ENCODE assay signal across 9 mouse cellular contexts in genomic region chr10:95604979-95605613, GRCm38 (mm10). TPM values are rescaled to one million over a fixed set of nuclear protein-coding genes. Genes with fewer than 3 reads are reported as not detected.
DNase-seq lines count a peak whose midpoint lies in the region; ATAC-seq and TF ChIP-seq lines count a peak whose summit lies in the region.
"Had no signal": no experiment of that assay in that cellular context is flagged by ENCODE, and none has a peak within 500 bp of the region (broad histone marks: within the 10 kb centered on the region; RNA-seq: fewer than 3 reads in every experiment).

No protein-coding gene starts in this region.

- no peak overlapping the region for H3K4me3 ChIP-seq in lung, embryonic 14.5 days (ENCODE audit: low read depth, low read length)
- H3K4me3 ChIP-seq in embryonic facial prominence, embryonic 14.5 days (ENCODE audit: low read depth, low read length): no peak overlapping the region
- H3K4me3 ChIP-seq: layer of hippocampus, adult 2 months had no signal

- H3K9ac ChIP-seq in lung, embryonic 14.5 days: no peak overlapping the region
- H3K9ac ChIP-seq in embryonic facial prominence, embryonic 14.5 days (ENCODE audit: low read depth, low read length): no peak overlapping the region

- H3K27me3 ChIP-seq in lung, embryonic 14.5 days (ENCODE audit: insufficient read depth, low read length): no peaks in the 10 kb centered on the region
- H3K27me3 ChIP-seq in embryonic facial prominence, embryonic 14.5 days (replicated peaks; ENCODE audit: control insufficient read depth, insufficient read depth, low read length): no peaks in the 10 kb centered on the region

- H3K27ac ChIP-seq in lung, embryonic 14.5 days (ENCODE audit: low read depth): no peak overlapping the region
- no peak overlapping the region for H3K27ac ChIP-seq in embryonic facial prominence, embryonic 14.5 days (replicated peaks; ENCODE audit: low read depth, low read length)
- H3K27ac ChIP-seq: layer of hippocampus, adult 2 months had no signal

- no peaks in the 10 kb centered on the region for H3K36me3 ChIP-seq in lung, embryonic 14.5 days (ENCODE audit: insufficient read depth)
- no peaks in the 10 kb centered on the region for H3K36me3 ChIP-seq in embryonic facial prominence, embryonic 14.5 days (ENCODE audit: control insufficient read depth, insufficient read depth, low read length)

- 46% methylated on average over 22 of the region's 22 CpGs for WGBS in lung, embryonic 14.5 days
- 53% methylated on average over 22 of the region's 22 CpGs for WGBS in embryonic facial prominence, embryonic 14.5 days

- TF ChIP-seq CTCF in lung, embryonic 14.5 days (IDR thresholded peaks at IDR 0.05; ENCODE audit: low read depth): no peak

- H3K4me2 ChIP-seq in lung, embryonic 14.5 days: peak overlapping the region; percentile 39; the same call in 1 of the 2 replicates
- H3K4me2 ChIP-seq in embryonic facial prominence, embryonic 14.5 days (ENCODE audit: low read depth, low read length): peak overlapping the region; percentile 29

- no peaks in the 10 kb centered on the region for H3K4me1 ChIP-seq in lung, embryonic 14.5 days (ENCODE audit: insufficient read depth)
- H3K4me1 ChIP-seq in embryonic facial prominence, embryonic 14.5 days (ENCODE audit: control insufficient read depth, insufficient read depth, low read length): no peaks in the 10 kb centered on the region

- peak; percentile 60; the same call in 1 of the 2 replicates for ATAC-seq in lung, embryonic 14.5 days (ENCODE audit: insufficient read depth)
- peak; percentile 75 for ATAC-seq in embryonic facial prominence, embryonic 14.5 days (ENCODE audit: low read depth)
- ATAC-seq in megakaryocyte, adult 5-6 weeks (ENCODE audit: poor library complexity, severe bottlenecking): peak; percentile 82

- no peaks in the 10 kb centered on the region for H3K9me3 ChIP-seq in lung, embryonic 14.5 days (ENCODE audit: low read depth, low read length)
- H3K9me3 ChIP-seq in embryonic facial prominence, embryonic 14.5 days (ENCODE audit: control insufficient read depth, low read length): no peaks in the 10 kb centered on the region

- DNase-seq in embryo, embryonic 10 days (ENCODE audit: low spot score): peak; percentile 40
- DNase-seq in embryo, embryonic 10.5 days (ENCODE audit: low spot score): no peak
- peak; percentile 73 for DNase-seq in lung, embryonic 14.5 days
- no peak for DNase-seq in lung, postnatal 14 days
- peak; percentile 73 for DNase-seq in embryonic facial prominence, embryonic 14.5 days (ENCODE audit: low spot score)
- no peak for DNase-seq in cerebellum, adult 11-12 months
- no peak for DNase-seq in gastrocnemius, adult 18-20 months (ENCODE audit: low spot score)

RNA-seq across cellular contexts. Expression of gene Nudt4, which starts 41.1 kb away (rescaled TPM):
- 91.2 and 93.4 TPM in 2 replicates for polyA plus RNA-seq in lung, embryonic 14.5 days (2014; fragmentation: Nextera tagmentation; extraction: Ambion mirVana)
- 106 and 107 TPM in 2 replicates for polyA plus RNA-seq in embryonic facial prominence, embryonic 14.5 days (2014; fragmentation: Nextera tagmentation; extraction: Ambion mirVana)
- 131 and 141 TPM in 2 replicates for total RNA-seq in megakaryocyte, adult 5-6 weeks (2015)
- 98.7 and 122 TPM in 2 replicates for total RNA-seq in megakaryocyte, adult 5-6 weeks (2017)
- 100 to 1,000 TPM; 287 to 374 TPM for total RNA-seq in gastrocnemius, adult 18-20 months (2021)

Comparison
In these comparisons a context has a peak if more than half of its experiments do, and no peak if none do; other contexts are left out.
1. DNase-seq: peak in embryo, embryonic 10 days (single experiment), lung, embryonic 14.5 days (single experiment) and embryonic facial prominence, embryonic 14.5 days (single experiment); none in embryo, embryonic 10.5 days (single experiment), lung, postnatal 14 days (single experiment), cerebellum, adult 11-12 months (single experiment) and gastrocnemius, adult 18-20 months (single experiment).
2. Peak in every context shown above with its lines, with median percentiles within 50 percentile points of each other: ATAC-seq.